Mouse (Mus musculus): Measurements from ENCODE around the gene Mvb12a. TPM values are rescaled to one million over a fixed set of nuclear protein-coding genes. Genes with fewer than 3 reads are reported as not detected.

Gene Mvb12a
- polyA plus RNA-seq, 1 experiment from 2014 or later = 53.4 TPM

DNA sequence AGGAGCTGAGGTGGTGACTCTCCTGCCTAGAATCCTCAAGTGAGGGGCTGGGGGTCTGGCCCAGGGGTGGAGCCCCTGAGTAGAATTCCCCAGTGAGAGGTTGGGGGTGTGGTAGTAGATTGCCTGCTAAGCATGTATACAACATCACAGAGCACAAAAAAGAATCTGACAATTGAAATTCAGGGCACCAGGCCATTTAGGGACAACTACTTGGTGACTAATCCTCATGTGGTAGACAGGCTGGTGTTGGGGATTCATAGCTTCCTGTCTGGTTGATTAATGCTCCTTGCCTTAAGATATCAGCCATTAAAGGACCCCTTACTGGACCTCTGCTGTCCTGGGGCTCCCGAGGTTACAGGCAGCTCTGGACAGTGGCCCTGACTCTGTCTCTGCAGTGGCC is 36.3 kb downstream of the Mvb12a start:
- no peak for ATAC-seq (ENCODE audit: insufficient number of reproducible peaks, low FRiP score)
- 0 out of 2 replicates have a peak, but pooled peaks cover 6% of the 10 kb centered on the region for H3K36me3 ChIP-seq
- no peak overlapping the region for H3K9ac ChIP-seq
- no peaks in the 10 kb centered on the region for H3K4me1 ChIP-seq (replicated peaks)
- H3K4me2 ChIP-seq = no peak overlapping the region
- H3K27ac ChIP-seq (ENCODE audit: poor library complexity, severe bottlenecking) = no peak overlapping the region
- H3K27me3 ChIP-seq (replicated peaks) = peaks cover 20% of the 10 kb centered on the region
- H3K4me3 ChIP-seq = no peak overlapping the region
- H3K9me3 ChIP-seq (replicated peaks) = no peaks in the 10 kb centered on the region
- whole genome bisulfite sequencing = 50% methylated on average over 1 of the region's 1 CpGs

DNA sequence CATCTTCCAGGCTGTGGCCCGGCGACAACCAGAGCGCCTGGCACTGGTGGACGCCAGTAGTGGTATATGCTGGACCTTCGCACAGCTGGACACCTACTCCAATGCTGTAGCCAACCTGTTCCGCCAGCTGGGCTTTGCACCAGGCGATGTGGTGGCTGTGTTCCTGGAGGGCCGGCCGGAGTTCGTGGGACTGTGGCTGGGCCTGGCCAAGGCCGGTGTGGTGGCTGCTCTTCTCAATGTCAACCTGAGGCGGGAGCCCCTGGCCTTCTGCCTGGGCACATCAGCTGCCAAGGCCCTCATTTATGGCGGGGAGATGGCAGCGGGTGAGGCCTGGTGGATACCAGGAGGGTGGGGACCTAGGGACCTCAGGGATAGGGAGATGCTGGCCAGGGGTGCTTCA is 36.8 kb downstream of the Mvb12a start:
- Histone ChIP-seq H3K36me3 (peaks cover 11% of the 10 kb centered on the region), H3K9me3 (replicated peaks) (no peaks in the 10 kb centered on the region), H3K27me3 (replicated peaks) (peaks cover 24% of the 10 kb centered on the region), H3K27ac (ENCODE audit: poor library complexity, severe bottlenecking) (no peak overlapping the region), H3K4me2 (no peak overlapping the region), H3K4me3 (no peak overlapping the region), H3K4me1 (replicated peaks) (no peaks in the 10 kb centered on the region), H3K9ac (no peak overlapping the region)
- WGBS = 85% methylated on average over 14 of the region's 14 CpGs
- no peak for ATAC-seq (ENCODE audit: insufficient number of reproducible peaks, low FRiP score)

DNA sequence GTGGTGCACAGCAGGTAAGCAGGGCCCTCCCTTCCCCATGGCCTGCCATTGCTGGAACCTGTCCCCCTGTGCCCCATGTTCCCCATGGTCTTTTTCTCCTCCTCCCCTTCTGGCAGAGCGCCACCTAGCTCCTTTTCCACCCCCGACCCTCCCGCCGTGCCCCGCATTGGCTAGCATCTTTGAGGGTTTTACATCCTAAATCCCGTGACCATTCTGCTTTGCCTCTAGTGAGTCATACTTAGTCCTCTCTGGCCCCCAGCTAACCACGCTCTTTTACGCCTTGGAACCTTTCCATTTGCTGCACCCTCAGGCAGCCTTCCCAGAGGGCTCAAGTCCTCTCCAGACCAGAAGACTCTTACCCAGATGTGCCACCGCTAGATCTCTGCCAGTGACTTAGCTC is 37.5 kb downstream of the Mvb12a start:
- ATAC-seq (ENCODE audit: insufficient number of reproducible peaks, low FRiP score) = no peak
- WGBS = 45% methylated on average over 9 of the region's 9 CpGs
- H3K9me3 ChIP-seq (replicated peaks) = no peaks in the 10 kb centered on the region
- H3K4me3 ChIP-seq = no peak overlapping the region
- peaks cover 29% of the 10 kb centered on the region for H3K27me3 ChIP-seq (replicated peaks)
- no peak overlapping the region for H3K27ac ChIP-seq (ENCODE audit: poor library complexity, severe bottlenecking)
- H3K9ac ChIP-seq = no peak overlapping the region
- no peak overlapping the region for H3K4me2 ChIP-seq
- no peaks in the 10 kb centered on the region for H3K4me1 ChIP-seq (replicated peaks)
- peaks cover 18% of the 10 kb centered on the region for H3K36me3 ChIP-seq

GRCm38 (mm10) chr8:71586891-71587290 is 44.2 kb downstream of the Mvb12a start:
- Histone ChIP-seq H3K4me2 (no peak overlapping the region), H3K9ac (no peak overlapping the region), H3K27ac (ENCODE audit: poor library complexity, severe bottlenecking) (no peak overlapping the region), H3K36me3 (peaks cover 28% of the 10 kb centered on the region), H3K9me3 (replicated peaks) (no peaks in the 10 kb centered on the region), H3K4me1 (replicated peaks) (peaks cover 8% of the 10 kb centered on the region), H3K27me3 (replicated peaks) (peaks cover 11% of the 10 kb centered on the region; the same call in 1 of the 2 replicates), H3K4me3 (no peak overlapping the region)
- ATAC-seq (ENCODE audit: insufficient number of reproducible peaks, low FRiP score) = no peak
- 59% methylated on average over 2 of the region's 2 CpGs for WGBS

DNA sequence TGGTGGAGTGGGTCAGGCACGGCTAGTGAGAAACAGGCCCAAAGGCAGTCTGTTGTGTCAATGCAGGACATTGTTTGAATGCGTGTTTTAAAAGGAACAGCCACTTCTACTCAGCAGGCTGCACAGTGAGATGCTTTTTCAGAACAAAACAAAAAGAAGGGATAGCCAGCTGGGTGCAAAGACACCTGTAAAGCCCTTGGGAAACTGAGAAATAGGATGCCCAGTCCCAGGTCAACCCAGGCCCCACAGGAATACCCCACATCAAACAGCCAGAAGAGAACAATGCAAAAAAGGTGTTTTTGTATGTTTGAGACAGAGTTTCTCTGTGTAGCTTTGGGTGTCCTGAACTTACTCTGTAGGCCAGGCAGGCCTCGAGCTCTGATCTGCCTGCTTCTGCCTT is 46.0 kb downstream of the Mvb12a start:
- no peak overlapping the region for H3K9ac ChIP-seq
- ATAC-seq (ENCODE audit: insufficient number of reproducible peaks, low FRiP score) = no peak
- H3K4me1 ChIP-seq (replicated peaks) = peaks cover 20% of the 10 kb centered on the region
- no peak overlapping the region for H3K27ac ChIP-seq (ENCODE audit: poor library complexity, severe bottlenecking)
- no peak overlapping the region for H3K4me2 ChIP-seq
- H3K4me3 ChIP-seq = no peak overlapping the region
- peaks cover 11% of the 10 kb centered on the region; the same call in 1 of the 2 replicates for H3K27me3 ChIP-seq (replicated peaks)
- H3K9me3 ChIP-seq (replicated peaks) = no peaks in the 10 kb centered on the region
- WGBS = 69% methylated on average over 3 of the region's 3 CpGs
- H3K36me3 ChIP-seq = peaks cover 28% of the 10 kb centered on the region

- Histone ChIP-seq H3K27me3 (replicated peaks) (no peaks in the 10 kb centered on the region), H3K36me3 (peaks cover 6% of the 10 kb centered on the region), H3K4me3 (peak overlapping the region; percentile 66), H3K4me1 (replicated peaks) (peaks cover 28% of the 10 kb centered on the region), H3K9ac (peak overlapping the region; percentile 84), H3K9me3 (replicated peaks) (no peaks in the 10 kb centered on the region), H3K27ac (ENCODE audit: poor library complexity, severe bottlenecking) (no peak overlapping the region; the same call in 1 of the 2 replicates), H3K4me2 (peak overlapping the region; percentile 89)
- WGBS = 27% methylated on average over 5 of the region's 5 CpGs
- ATAC-seq (ENCODE audit: insufficient number of reproducible peaks, low FRiP score) = no peak
Observed at GRCm38 (mm10) chr8:71591017-71591416, 48.3 kb downstream of the Mvb12a start.

- Histone ChIP-seq H3K4me2 (peak within 1 kb of the TSS; percentile 89), H3K4me3 (peak within 1 kb of the TSS; percentile 66), H3K9me3 (replicated peaks) (no peaks in the 10 kb centered on the region), H3K27me3 (replicated peaks) (no peaks in the 10 kb centered on the region), H3K4me1 (replicated peaks) (peaks cover 32% of the 10 kb centered on the region), H3K9ac (peak within 1 kb of the TSS; percentile 84), H3K27ac (ENCODE audit: poor library complexity, severe bottlenecking) (peak within 1 kb of the TSS; percentile 97), H3K36me3 (peaks cover 1% of the 10 kb centered on the region; the same call in 1 of the 2 replicates)
- WGBS = under 1% methylated on average over 67 of the region's 71 CpGs
- ATAC-seq (ENCODE audit: insufficient number of reproducible peaks, low FRiP score) = peak; percentile 87
Observed at GRCm38 (mm10) chr8:71591471-71592373, 49.0 kb downstream of the Mvb12a start, which contains the start of gene Pgls. TSS of gene Pgls (plus strand) at chr8:71592176.

GRCm38 (mm10) chr8:71592374-71593170 is 49.9 kb downstream of the Mvb12a start:
- ATAC-seq (ENCODE audit: insufficient number of reproducible peaks, low FRiP score) = peak; percentile 75
- Histone ChIP-seq H3K4me1 (replicated peaks) (peaks cover 32% of the 10 kb centered on the region), H3K36me3 (no peaks in the 10 kb centered on the region; the same call in 1 of the 2 replicates), H3K4me2 (peak overlapping the region; percentile 89), H3K27ac (ENCODE audit: poor library complexity, severe bottlenecking) (peak overlapping the region; percentile 97), H3K4me3 (peak overlapping the region; percentile 66), H3K9me3 (replicated peaks) (no peaks in the 10 kb centered on the region), H3K27me3 (replicated peaks) (no peaks in the 10 kb centered on the region; the same call in 1 of the 2 replicates), H3K9ac (peak overlapping the region; percentile 84)
- WGBS = 5% methylated on average over 56 of the region's 60 CpGs

GRCm38 (mm10) chr8:71593556-71594323 is 51.0 kb downstream of the Mvb12a start:
- 90% methylated on average over 8 of the region's 8 CpGs for WGBS
- H3K27me3 ChIP-seq (replicated peaks) = peaks cover 4% of the 10 kb centered on the region; the same call in 1 of the 2 replicates
- H3K36me3 ChIP-seq = no peaks in the 10 kb centered on the region; the same call in 1 of the 2 replicates
- peak overlapping the region; percentile 89; the same call in 1 of the 2 replicates for H3K4me2 ChIP-seq
- peaks cover 32% of the 10 kb centered on the region for H3K4me1 ChIP-seq (replicated peaks)
- ATAC-seq (ENCODE audit: insufficient number of reproducible peaks, low FRiP score) = no peak
- H3K4me3 ChIP-seq = no peak overlapping the region
- H3K9me3 ChIP-seq (replicated peaks) = no peaks in the 10 kb centered on the region
- no peak overlapping the region for H3K27ac ChIP-seq (ENCODE audit: poor library complexity, severe bottlenecking)
- 0 out of 2 replicates have a peak overlapping the region, but pooled peaks have one; percentile 7 for H3K9ac ChIP-seq

DNA sequence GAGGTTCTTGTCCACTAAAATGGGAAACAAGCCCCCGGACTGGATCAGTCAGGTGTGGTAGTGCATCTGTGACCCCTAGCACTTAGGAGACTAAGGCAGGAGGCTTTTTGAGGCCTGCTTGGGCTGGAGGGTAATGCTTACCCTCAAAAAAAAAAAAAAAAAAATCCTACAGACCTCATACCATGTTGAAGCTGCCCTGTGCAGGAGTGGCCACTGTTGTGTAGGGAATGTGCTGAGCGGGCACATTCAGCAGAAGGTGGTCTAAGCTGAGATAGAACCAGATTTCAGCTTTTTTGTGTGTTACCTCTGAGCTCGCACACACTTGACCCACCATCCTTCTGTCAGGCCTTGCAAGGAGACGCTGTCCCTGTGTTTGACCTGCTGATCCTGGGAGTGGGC is 51.6 kb downstream of the Mvb12a start:
- H3K9me3 ChIP-seq (replicated peaks) = no peaks in the 10 kb centered on the region
- no peak overlapping the region for H3K4me2 ChIP-seq
- H3K9ac ChIP-seq = 0 out of 2 replicates have a peak overlapping the region, but pooled peaks have one; percentile 7
- no peak for ATAC-seq (ENCODE audit: insufficient number of reproducible peaks, low FRiP score)
- H3K4me1 ChIP-seq (replicated peaks) = peaks cover 32% of the 10 kb centered on the region
- H3K4me3 ChIP-seq = no peak overlapping the region
- peaks cover 4% of the 10 kb centered on the region for H3K36me3 ChIP-seq
- WGBS = 94% methylated on average over 4 of the region's 4 CpGs
- no peak overlapping the region for H3K27ac ChIP-seq (ENCODE audit: poor library complexity, severe bottlenecking)
- peaks cover 9% of the 10 kb centered on the region for H3K27me3 ChIP-seq (replicated peaks)

Data from heart, embryonic 12.5 days (tissue).